Mouse (Mus musculus): ENCODE measurements around the gene Plekhf1. TPM values are rescaled to one million over a fixed set of nuclear protein-coding genes. Genes with fewer than 3 reads are reported as not detected.

Plekhf1 gene
- polyA plus RNA-seq, 1 experiment from 2014 or later: 4.5 TPM

GRCm38 (mm10) chr7:38218631-38219367 is 9.0 kb downstream of the Plekhf1 start:
- no peak for TF ChIP-seq CTCF (IDR thresholded peaks at IDR 0.05; ENCODE audit: low read depth)
- Histone ChIP-seq H3K4me3 (ENCODE audit: low read depth, low read length) (no peak overlapping the region), H3K9ac (no peak overlapping the region), H3K27ac (ENCODE audit: low read depth) (no peak overlapping the region), H3K27me3 (ENCODE audit: insufficient read depth, low read length) (no peaks in the 10 kb centered on the region), H3K9me3 (ENCODE audit: low read depth, low read length) (no peaks in the 10 kb centered on the region), H3K36me3 (ENCODE audit: insufficient read depth) (peaks cover 19% of the 10 kb centered on the region; the same call in 1 of the 2 replicates), H3K4me2 (no peak overlapping the region), H3K4me1 (ENCODE audit: insufficient read depth) (no peaks in the 10 kb centered on the region)
- no peak for ATAC-seq (ENCODE audit: insufficient read depth)
- WGBS: 78% methylated on average over 8 of the region's 8 CpGs
- DNase-seq: no peak

GRCm38 (mm10) chr7:38217417-38218171 is 10.2 kb downstream of the Plekhf1 start:
- no peaks in the 10 kb centered on the region for H3K4me1 ChIP-seq (ENCODE audit: insufficient read depth)
- H3K4me3 ChIP-seq (ENCODE audit: low read depth, low read length): no peak overlapping the region
- DNase-seq (peak; percentile 51), ATAC-seq (ENCODE audit: insufficient read depth) (peak; percentile 52)
- no peak overlapping the region for H3K4me2 ChIP-seq
- H3K27me3 ChIP-seq (ENCODE audit: insufficient read depth, low read length): no peaks in the 10 kb centered on the region
- no peak for TF ChIP-seq CTCF (IDR thresholded peaks at IDR 0.05; ENCODE audit: low read depth)
- 54% methylated on average over 5 of the region's 5 CpGs for WGBS
- no peak overlapping the region for H3K27ac ChIP-seq (ENCODE audit: low read depth)
- H3K9me3 ChIP-seq (ENCODE audit: low read depth, low read length): no peaks in the 10 kb centered on the region
- peaks cover 19% of the 10 kb centered on the region; the same call in 1 of the 2 replicates for H3K36me3 ChIP-seq (ENCODE audit: insufficient read depth)
- no peak overlapping the region for H3K9ac ChIP-seq

- no peak for ATAC-seq (ENCODE audit: insufficient read depth)
- WGBS: 87% methylated on average over 6 of the region's 6 CpGs
Observed at GRCm38 (mm10) chr7:38215697-38216096, 12.1 kb downstream of the Plekhf1 start.

GRCm38 (mm10) chr7:38215281-38215680 is 12.5 kb downstream of the Plekhf1 start:
- H3K4me3 ChIP-seq (ENCODE audit: low read depth, low read length): no peak overlapping the region
- ATAC-seq (ENCODE audit: insufficient read depth): no peak
- no peaks in the 10 kb centered on the region for H3K4me1 ChIP-seq (ENCODE audit: insufficient read depth)
- H3K27me3 ChIP-seq (ENCODE audit: insufficient read depth, low read length): no peaks in the 10 kb centered on the region
- H3K9ac ChIP-seq: no peak overlapping the region
- no peak overlapping the region for H3K27ac ChIP-seq (ENCODE audit: low read depth)
- 0 out of 2 replicates have a peak, but pooled peaks cover 7% of the 10 kb centered on the region for H3K36me3 ChIP-seq (ENCODE audit: insufficient read depth)
- H3K9me3 ChIP-seq (ENCODE audit: low read depth, low read length): no peaks in the 10 kb centered on the region
- no peak overlapping the region for H3K4me2 ChIP-seq
- TF ChIP-seq CTCF (IDR thresholded peaks at IDR 0.05; ENCODE audit: low read depth): no peak
- no peak for DNase-seq
- WGBS: 67% methylated on average over 7 of the region's 7 CpGs

More at GRCm38 (mm10) chr7:38215697-38216096, 12.1 kb downstream of the Plekhf1 start:
- DNase-seq: no peak
- H3K4me3 ChIP-seq (ENCODE audit: low read depth, low read length): no peak overlapping the region
- H3K4me2 ChIP-seq: no peak overlapping the region
- H3K9me3 ChIP-seq (ENCODE audit: low read depth, low read length): no peaks in the 10 kb centered on the region
- peaks cover 9% of the 10 kb centered on the region; the same call in 1 of the 2 replicates for H3K36me3 ChIP-seq (ENCODE audit: insufficient read depth)
- no peak overlapping the region for H3K27ac ChIP-seq (ENCODE audit: low read depth)
- no peaks in the 10 kb centered on the region for H3K27me3 ChIP-seq (ENCODE audit: insufficient read depth, low read length)
- no peaks in the 10 kb centered on the region for H3K4me1 ChIP-seq (ENCODE audit: insufficient read depth)
- H3K9ac ChIP-seq: no peak overlapping the region
- TF ChIP-seq CTCF (IDR thresholded peaks at IDR 0.05; ENCODE audit: low read depth): no peak

GRCm38 (mm10) chr7:38214473-38215214 is 13.2 kb downstream of the Plekhf1 start:
- Histone ChIP-seq H3K4me1 (ENCODE audit: insufficient read depth) (no peaks in the 10 kb centered on the region), H3K27ac (ENCODE audit: low read depth) (no peak overlapping the region), H3K27me3 (ENCODE audit: insufficient read depth, low read length) (no peaks in the 10 kb centered on the region), H3K4me3 (ENCODE audit: low read depth, low read length) (no peak overlapping the region), H3K9me3 (ENCODE audit: low read depth, low read length) (no peaks in the 10 kb centered on the region), H3K9ac (no peak overlapping the region), H3K36me3 (ENCODE audit: insufficient read depth) (0 out of 2 replicates have a peak, but pooled peaks cover 3% of the 10 kb centered on the region), H3K4me2 (no peak overlapping the region)
- DNase-seq (no peak), ATAC-seq (ENCODE audit: insufficient read depth) (no peak)
- no peak for TF ChIP-seq CTCF (IDR thresholded peaks at IDR 0.05; ENCODE audit: low read depth)
- WGBS: 56% methylated on average over 5 of the region's 5 CpGs

GRCm38 (mm10) chr7:38212651-38213062 is 15.2 kb downstream of the Plekhf1 start:
- H3K36me3 ChIP-seq (ENCODE audit: insufficient read depth): no peaks in the 10 kb centered on the region
- ATAC-seq (ENCODE audit: insufficient read depth) (no peak), DNase-seq (no peak)
- H3K27ac ChIP-seq (ENCODE audit: low read depth): no peak overlapping the region
- no peak overlapping the region for H3K4me3 ChIP-seq (ENCODE audit: low read depth, low read length)
- 13% methylated on average over 3 of the region's 3 CpGs for WGBS
- H3K9ac ChIP-seq: no peak overlapping the region
- no peaks in the 10 kb centered on the region for H3K9me3 ChIP-seq (ENCODE audit: low read depth, low read length)
- H3K4me1 ChIP-seq (ENCODE audit: insufficient read depth): no peaks in the 10 kb centered on the region
- no peak overlapping the region for H3K4me2 ChIP-seq
- no peak for TF ChIP-seq CTCF (IDR thresholded peaks at IDR 0.05; ENCODE audit: low read depth)
- no peaks in the 10 kb centered on the region for H3K27me3 ChIP-seq (ENCODE audit: insufficient read depth, low read length)

Measured in lung, embryonic 14.5 days (tissue).